Mouse (Mus musculus) forebrain, embryonic 16.5 days (tissue): ENCODE results near the gene Ogfod3. TPM values are rescaled to one million over a fixed set of nuclear protein-coding genes. Genes with fewer than 3 reads are reported as not detected.

ENCODE experiments used
- ATAC-seq: fragments of 200-750 bp; cut with Nextera tagmentation; 2 replicates; pipeline ENCODE4 v1.8.0; 2017; ENCODE audit warnings: mild to moderate bottlenecking, moderate library complexity
- H3K27ac ChIP-seq: fragments of 300-500 bp; sonication (generic); 2 replicates; pipeline ENCODE4 v1.5.1; 2014; ENCODE audit warnings: low read length, control low read depth
- H3K27me3 ChIP-seq: fragments of 300-500 bp; sonication (generic); replicated peaks from 2 replicates; pipeline ENCODE4 v1.6.1; 2014; ENCODE audit warnings: low read length; ENCODE audit not compliant: control insufficient read depth, insufficient read depth
- H3K36me3 ChIP-seq: fragments of 300-500 bp; sonication (generic); 2 replicates; pipeline ENCODE4 v1.6.1; 2014; ENCODE audit not compliant: control insufficient read depth, insufficient read depth
- H3K4me1 ChIP-seq: fragments of 300-500 bp; sonication (generic); replicated peaks from 2 replicates; pipeline ENCODE4 v1.6.1; 2014; ENCODE audit warnings: low read length; ENCODE audit not compliant: control insufficient read depth, insufficient read depth
- H3K4me2 ChIP-seq: fragments of 300-500 bp; sonication (generic); 2 replicates; pipeline ENCODE4 v1.6.1; 2014; ENCODE audit warnings: mild to moderate bottlenecking, low read length, control low read depth
- H3K4me3 ChIP-seq: fragments of 300-500 bp; sonication (generic); replicated peaks from 2 replicates; pipeline ENCODE4 v1.5.1; 2014; ENCODE audit warnings: mild to moderate bottlenecking, low read length, control low read depth
- H3K9ac ChIP-seq: fragments of 300-500 bp; sonication (generic); replicated peaks from 2 replicates; pipeline ENCODE4 v1.6.1; 2014; ENCODE audit warnings: low read depth, low read length, control low read depth
- H3K9me3 ChIP-seq: fragments of 300-500 bp; sonication (generic); 2 replicates; pipeline ENCODE4 v1.6.1; 2016; ENCODE audit warnings: low read length; ENCODE audit not compliant: control insufficient read depth
- WGBS: fragments of 180-500 bp; shearing (Covaris S2); extraction: QIAGEN DNeasy Blood & Tissue Kit; methylation state at CpG from one replicate; pipeline ENCODE4 v1.1.7; 2014; 5-methylcytosine and 5-hydroxymethylcytosine counted together
- polyA plus RNA-seq: library from polyadenylated mRNA; unstranded; fragments of >200 nt; fragmentation: Nextera tagmentation; extraction: Ambion mirVana; gene quantifications from 2 replicates; pipeline ENCODE4 v1.2.1, GENCODE M21; 2015

The Ogfod3 gene
- polyA plus RNA-seq, 1 experiment from 2014 or later, result 15.3 TPM

GRCm38 (mm10) chr11:121137682-121138081 lies 66.8 kb downstream of the Ogfod3 start:
- 90% methylated on average over 5 of the region's 5 CpGs for WGBS
- no peaks in the 10 kb centered on the region for H3K9me3 ChIP-seq
- ATAC-seq, result no peak
- no peak overlapping the region for H3K9ac ChIP-seq
- H3K36me3 ChIP-seq, result no peaks in the 10 kb centered on the region
- H3K4me1 ChIP-seq, result no peaks in the 10 kb centered on the region
- no peaks in the 10 kb centered on the region for H3K27me3 ChIP-seq
- H3K27ac ChIP-seq, result no peak overlapping the region
- H3K4me3 ChIP-seq, result no peak overlapping the region
- no peak overlapping the region for H3K4me2 ChIP-seq

GRCm38 (mm10) chr11:121134600-121134999 lies 69.9 kb downstream of the Ogfod3 start:
- WGBS, result 82% methylated on average over 1 of the region's 1 CpGs
- no peaks in the 10 kb centered on the region for H3K9me3 ChIP-seq
- no peaks in the 10 kb centered on the region for H3K27me3 ChIP-seq
- no peak overlapping the region for H3K4me2 ChIP-seq
- H3K27ac ChIP-seq, result no peak overlapping the region
- no peaks in the 10 kb centered on the region for H3K36me3 ChIP-seq
- no peak overlapping the region for H3K9ac ChIP-seq
- H3K4me1 ChIP-seq, result no peaks in the 10 kb centered on the region
- no peak for ATAC-seq
- no peak overlapping the region for H3K4me3 ChIP-seq

- Histone ChIP-seq H3K9me3 (no peaks in the 10 kb centered on the region), H3K4me1 (no peaks in the 10 kb centered on the region), H3K36me3 (no peaks in the 10 kb centered on the region), H3K27ac (no peak overlapping the region), H3K4me2 (no peak overlapping the region), H3K27me3 (no peaks in the 10 kb centered on the region), H3K4me3 (no peak overlapping the region), H3K9ac (no peak overlapping the region)
- ATAC-seq, result no peak
- 50% methylated on average over 1 of the region's 1 CpGs for WGBS
Measured at GRCm38 (mm10) chr11:121129616-121130015, 74.9 kb downstream of the Ogfod3 start.

Other genes starting within 250 kb of the Ogfod3 start
- 146 and 149 TPM in 2 replicates for gene Csnk1d, start 213.4 kb downstream of the Ogfod3 start, polyA plus RNA-seq
- not detected in 2 replicates for gene Cd7, start 165.3 kb downstream of the Ogfod3 start, polyA plus RNA-seq
- not detected in 2 replicates for gene Sectm1b, start 141.1 kb downstream of the Ogfod3 start, polyA plus RNA-seq
- not detected in 2 replicates for gene Sectm1a, start 123.5 kb downstream of the Ogfod3 start, polyA plus RNA-seq
- not detected in 2 replicates for gene Tex19.2, start 86.0 kb downstream of the Ogfod3 start, polyA plus RNA-seq
- not detected in 2 replicates for gene Tex19.1, start 58.6 kb downstream of the Ogfod3 start, polyA plus RNA-seq
- 0.16 and 0.19 TPM in 2 replicates for gene Uts2r, start 44.4 kb downstream of the Ogfod3 start, polyA plus RNA-seq
- gene Hexdc, start 278 bp downstream of the Ogfod3 start, polyA plus RNA-seq, result 14.8 and 22.9 TPM in 2 replicates
- gene Cybc1, start 24.6 kb upstream of the Ogfod3 start, polyA plus RNA-seq, result 44.2 and 47.4 TPM in 2 replicates
- 108 and 114 TPM in 2 replicates for gene Narf, start 32.5 kb upstream of the Ogfod3 start, polyA plus RNA-seq
- 14.2 and 14.3 TPM in 2 replicates for gene Foxk2, start 55.3 kb upstream of the Ogfod3 start, polyA plus RNA-seq
- 93.1 and 95.5 TPM in 2 replicates for gene Wdr45b, start 149.7 kb upstream of the Ogfod3 start, polyA plus RNA-seq
- 7.5 and 9.6 TPM in 2 replicates for gene Rab40b, start 183.5 kb upstream of the Ogfod3 start, polyA plus RNA-seq
- 7.8 and 10.1 TPM in 2 replicates for gene Fn3krp, start 216.7 kb upstream of the Ogfod3 start, polyA plus RNA-seq
- gene Fn3k, start 230.2 kb upstream of the Ogfod3 start, polyA plus RNA-seq, result 4.1 and 5.1 TPM in 2 replicates
- gene Tbcd, start 247.2 kb upstream of the Ogfod3 start, polyA plus RNA-seq, result 60.2 and 61.9 TPM in 2 replicates